Mouse (Mus musculus) embryonic fibroblast, embryonic 13.5 days (primary cell): ENCODE results near the gene Gm10518.

Source experiments
- CTCF ChIP-seq: IDR thresholded peaks from 2 replicates; pipeline ENCODE4 v1.5.1; 2011; ENCODE audit warnings: mild to moderate bottlenecking, control low read depth, low read length, moderate library complexity, borderline replicate concordance; ENCODE audit not compliant: insufficient read depth
- POLR2A ChIP-seq: IDR thresholded peaks from 2 replicates; pipeline ENCODE4 v1.6.1; 2011; ENCODE audit warnings: low read depth, mild to moderate bottlenecking, control low read depth, low read length, moderate library complexity

- TF ChIP-seq POLR2A (no peak), CTCF (no peak)
Observed at GRCm38 (mm10) chr1:179824549-179824948, 21.4 kb downstream of the Gm10518 start.
